Mouse (Mus musculus) kidney, postnatal 14 days (tissue): ENCODE measurements at regions not wholly inside any gene's neighbourhood (a gene's known extent, or its start where the extent isn't known, plus 50 kb on each side); places are given as distances from the start of the nearest gene placed in this dataset.

ENCODE experiments used
- DNase-seq: peaks from one replicate; pipeline ENCODE4 v3.0.0; 2022; ENCODE audit warnings: mixed read lengths

DNA sequence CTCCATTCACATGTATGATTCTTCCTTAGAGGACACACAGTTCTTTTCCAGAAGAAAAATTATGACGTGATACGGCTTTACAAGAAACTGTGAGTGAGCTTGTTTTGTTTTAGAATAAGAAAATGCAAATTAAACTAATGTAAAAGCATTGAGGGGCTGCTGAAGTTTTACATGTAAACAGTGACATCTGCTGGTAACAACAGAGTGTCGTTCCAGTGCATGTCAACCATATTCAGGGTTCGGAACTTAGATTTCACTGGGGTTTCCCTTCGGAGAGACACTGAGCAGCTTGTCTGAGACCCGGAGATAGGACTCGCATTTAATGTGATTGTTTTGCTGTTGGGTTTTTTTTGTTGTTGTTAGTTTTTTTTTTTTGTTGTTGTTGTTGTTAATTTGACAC is 148.4 kb upstream of the Ube3a start:
- peak; percentile 6 for DNase-seq
